Mouse (Mus musculus): ENCODE measurements around the gene Psma4. TPM values are rescaled to one million over a fixed set of nuclear protein-coding genes. Genes with fewer than 3 reads are reported as not detected.
"Not testable (repeated sequence)": the region's sequence is repeated elsewhere in the genome, so short reads cannot be mapped to it uniquely, and the experiment has no call there.

The Psma4 gene
- total and polyA plus RNA-seq, 2 experiments: 88.1 to 211 TPM

DNA sequence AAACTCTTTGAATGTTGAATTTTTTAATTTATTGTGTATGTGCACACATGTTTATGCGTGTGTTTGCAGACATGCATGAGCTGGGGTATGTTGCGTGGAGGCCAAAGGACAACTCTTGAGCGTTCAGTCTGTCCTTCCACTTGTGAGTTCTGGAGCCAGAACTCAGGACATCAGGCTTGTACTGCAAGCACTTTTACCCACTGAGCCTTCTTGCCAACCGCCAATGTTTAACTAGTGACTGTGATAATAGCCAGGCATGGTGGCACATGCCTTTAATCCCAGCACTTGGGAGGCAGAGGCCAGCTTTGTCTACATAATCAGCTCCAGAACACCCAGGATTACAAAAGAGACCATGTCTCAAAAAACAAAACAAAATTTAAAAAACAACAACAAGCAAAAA is 8.5 kb upstream of the Psma4 start:
- no peak overlapping the region for H3K4me3 ChIP-seq (ENCODE audit: insufficient read depth, low read depth, low read length)
- no peak overlapping the region for H3K9ac ChIP-seq (ENCODE audit: low read depth, low read length)
- peak; percentile 97 for DNase-seq (ENCODE audit: extremely low read depth, low read depth, low spot score)
- peaks cover 3% of the 10 kb centered on the region for H3K4me1 ChIP-seq (ENCODE audit: control insufficient read depth, insufficient read depth, low read length)
- no peaks in the 10 kb centered on the region for H3K27me3 ChIP-seq (ENCODE audit: control insufficient read depth, insufficient read depth, low read length)
- 0 out of 2 replicates have a peak, but pooled peaks cover 4% of the 10 kb centered on the region for H3K79me2 ChIP-seq (ENCODE audit: control insufficient read depth, insufficient read depth, low read length)
- TF ChIP-seq POLR2A (IDR thresholded peaks at IDR 0.05; ENCODE audit: extremely low read depth, insufficient read depth, low read length) (no peak), CTCF (IDR thresholded peaks at IDR 0.05; ENCODE audit: low read depth, low read length) (no peak)
- 34% methylated on average over 4 of the region's 4 CpGs for WGBS
- peaks cover 30% of the 10 kb centered on the region for H3K36me3 ChIP-seq (ENCODE audit: control insufficient read depth, insufficient read depth, low read length)
- H3K27ac ChIP-seq (replicated peaks; ENCODE audit: insufficient read depth, low read depth, low read length): peak overlapping the region; percentile 19; the same call in 1 of the 2 replicates

DNA sequence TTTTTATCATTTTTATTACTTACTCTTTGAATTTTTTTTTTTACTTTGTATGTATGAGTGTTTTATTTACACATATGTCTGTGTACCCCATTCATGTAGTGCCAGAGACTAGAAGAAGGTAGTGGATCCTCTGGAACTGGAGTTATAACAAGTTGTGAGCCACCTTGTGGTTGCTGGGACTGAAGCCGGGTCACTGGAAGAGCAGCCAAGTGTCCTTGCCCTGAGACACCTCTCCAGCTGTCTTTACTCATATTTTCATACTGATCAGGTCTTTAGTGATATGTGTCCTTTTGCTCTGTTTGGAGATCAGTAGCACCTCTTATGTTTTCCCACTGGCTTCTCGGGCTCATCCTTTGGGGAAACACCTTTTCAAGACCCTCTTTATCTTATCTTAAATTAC is 6.1 kb upstream of the Psma4 start:
- Histone ChIP-seq H3K27ac (replicated peaks; ENCODE audit: insufficient read depth, low read depth, low read length) (no peak overlapping the region), H3K9ac (ENCODE audit: low read depth, low read length) (no peak overlapping the region), H3K36me3 (ENCODE audit: control insufficient read depth, insufficient read depth, low read length) (peaks cover 26% of the 10 kb centered on the region), H3K79me2 (ENCODE audit: control insufficient read depth, insufficient read depth, low read length) (no peaks in the 10 kb centered on the region), H3K4me3 (ENCODE audit: insufficient read depth, low read depth, low read length) (no peak overlapping the region), H3K4me1 (ENCODE audit: control insufficient read depth, insufficient read depth, low read length) (peaks cover 6% of the 10 kb centered on the region), H3K27me3 (ENCODE audit: control insufficient read depth, insufficient read depth, low read length) (no peaks in the 10 kb centered on the region)
- DNase-seq (ENCODE audit: extremely low read depth, low read depth, low spot score): peak; percentile 76
- TF ChIP-seq CTCF (IDR thresholded peaks at IDR 0.05; ENCODE audit: low read depth, low read length) (peak; percentile 51), POLR2A (IDR thresholded peaks at IDR 0.05; ENCODE audit: extremely low read depth, insufficient read depth, low read length) (no peak)
- 50% methylated on average over 2 of the region's 2 CpGs for WGBS

DNA sequence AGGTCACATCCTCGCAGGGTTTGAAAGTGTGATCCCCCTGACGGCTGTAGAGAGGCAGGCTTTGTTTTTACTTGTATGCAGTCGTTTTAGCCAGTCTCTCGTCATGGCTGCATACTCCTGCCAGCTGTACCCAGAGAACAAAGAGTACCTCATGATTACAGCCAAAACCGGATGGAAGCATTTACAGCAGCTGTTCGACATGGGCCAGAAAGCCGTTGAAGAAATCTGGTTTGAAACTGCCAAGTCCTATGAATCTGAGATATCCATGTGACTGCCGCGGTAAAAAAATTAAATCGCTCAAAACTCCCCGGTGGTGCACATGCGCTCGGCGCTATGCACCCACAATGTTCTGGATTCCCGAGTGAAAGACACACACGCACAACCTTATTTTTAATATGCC is 4.3 kb upstream of the Psma4 start:
- Histone ChIP-seq H3K9ac (ENCODE audit: low read depth, low read length) (no peak overlapping the region), H3K4me3 (ENCODE audit: insufficient read depth, low read depth, low read length) (no peak overlapping the region), H3K36me3 (ENCODE audit: control insufficient read depth, insufficient read depth, low read length) (peaks cover 25% of the 10 kb centered on the region), H3K4me1 (ENCODE audit: control insufficient read depth, insufficient read depth, low read length) (peaks cover 9% of the 10 kb centered on the region), H3K27ac (replicated peaks; ENCODE audit: insufficient read depth, low read depth, low read length) (no peak overlapping the region), H3K79me2 (ENCODE audit: control insufficient read depth, insufficient read depth, low read length) (peaks cover 3% of the 10 kb centered on the region; the same call in 1 of the 2 replicates), H3K27me3 (ENCODE audit: control insufficient read depth, insufficient read depth, low read length) (no peaks in the 10 kb centered on the region)
- TF ChIP-seq POLR2A (IDR thresholded peaks at IDR 0.05; ENCODE audit: extremely low read depth, insufficient read depth, low read length): no peak
- no peak for TF ChIP-seq CTCF (IDR thresholded peaks at IDR 0.05; ENCODE audit: low read depth, low read length)
- DNase-seq (ENCODE audit: extremely low read depth, low read depth, low spot score): no peak
- WGBS: 87% methylated on average over 16 of the region's 16 CpGs

DNA sequence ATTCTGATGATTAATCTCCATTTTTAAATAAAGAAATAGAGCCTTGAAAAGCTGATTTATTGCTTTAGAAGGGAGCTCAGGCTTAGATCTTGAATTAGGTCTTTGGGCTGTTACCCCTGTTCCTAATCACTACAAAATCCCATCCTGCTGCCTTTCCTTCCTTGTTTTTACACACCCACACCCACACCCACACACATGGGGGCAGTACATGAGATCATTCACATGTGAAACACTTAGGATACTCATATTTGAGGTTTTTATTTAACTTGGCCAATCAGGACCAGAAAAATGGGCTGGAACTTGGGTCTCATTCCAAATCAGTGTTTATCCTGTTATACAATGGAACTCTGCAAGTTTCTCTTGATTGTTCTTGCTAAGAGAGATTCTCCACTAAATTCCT is 1.1 kb upstream of the Psma4 start:
- Histone ChIP-seq H3K36me3 (ENCODE audit: control insufficient read depth, insufficient read depth, low read length) (peaks cover 47% of the 10 kb centered on the region), H3K79me2 (ENCODE audit: control insufficient read depth, insufficient read depth, low read length) (peaks cover 5% of the 10 kb centered on the region; the same call in 1 of the 2 replicates), H3K27ac (replicated peaks; ENCODE audit: insufficient read depth, low read depth, low read length) (no peak overlapping the region; the same call in 1 of the 2 replicates), H3K4me3 (ENCODE audit: insufficient read depth, low read depth, low read length) (no peak overlapping the region), H3K9ac (ENCODE audit: low read depth, low read length) (no peak overlapping the region), H3K27me3 (ENCODE audit: control insufficient read depth, insufficient read depth, low read length) (no peaks in the 10 kb centered on the region), H3K4me1 (ENCODE audit: control insufficient read depth, insufficient read depth, low read length) (peaks cover 16% of the 10 kb centered on the region)
- TF ChIP-seq CTCF (IDR thresholded peaks at IDR 0.05; ENCODE audit: low read depth, low read length): no peak
- TF ChIP-seq POLR2A (IDR thresholded peaks at IDR 0.05; ENCODE audit: extremely low read depth, insufficient read depth, low read length): no peak
- peak; percentile 83 for DNase-seq (ENCODE audit: extremely low read depth, low read depth, low spot score)

DNA sequence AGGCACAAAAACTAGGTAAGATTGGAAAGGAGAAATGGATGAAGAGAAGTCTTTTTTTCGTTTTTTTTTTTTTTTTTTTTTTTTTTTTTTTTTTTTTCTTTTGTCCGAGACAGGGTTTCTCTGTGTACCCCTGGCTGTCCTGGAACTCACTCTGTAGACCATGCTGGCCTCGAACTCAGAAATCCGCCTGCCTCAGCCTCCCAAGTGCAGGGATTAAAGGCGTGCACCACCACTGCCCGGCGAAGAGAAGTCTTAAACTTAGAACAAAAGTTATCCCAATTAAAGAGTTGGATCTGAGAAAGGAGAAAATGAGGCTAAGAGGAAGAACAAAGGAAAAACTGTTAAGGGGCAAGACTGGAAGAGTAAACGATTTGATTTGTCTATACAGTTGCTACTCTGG is 428 bp upstream of the Psma4 start:
- not testable (repeated sequence) for H3K27me3 ChIP-seq (ENCODE audit: control insufficient read depth, insufficient read depth, low read length); H3K79me2 ChIP-seq (ENCODE audit: control insufficient read depth, insufficient read depth, low read length); DNase-seq (ENCODE audit: extremely low read depth, low read depth, low spot score)
- Histone ChIP-seq H3K36me3 (ENCODE audit: control insufficient read depth, insufficient read depth, low read length) (peaks cover 50% of the 10 kb centered on the region), H3K4me3 (ENCODE audit: insufficient read depth, low read depth, low read length) (peak overlapping the region; percentile 92), H3K27ac (replicated peaks; ENCODE audit: insufficient read depth, low read depth, low read length) (peak overlapping the region; percentile 63), H3K9ac (ENCODE audit: low read depth, low read length) (peak overlapping the region; percentile 38; the same call in 1 of the 2 replicates), H3K4me1 (ENCODE audit: control insufficient read depth, insufficient read depth, low read length) (peaks cover 16% of the 10 kb centered on the region)
- 16% methylated on average over 8 of the region's 8 CpGs for WGBS

DNA sequence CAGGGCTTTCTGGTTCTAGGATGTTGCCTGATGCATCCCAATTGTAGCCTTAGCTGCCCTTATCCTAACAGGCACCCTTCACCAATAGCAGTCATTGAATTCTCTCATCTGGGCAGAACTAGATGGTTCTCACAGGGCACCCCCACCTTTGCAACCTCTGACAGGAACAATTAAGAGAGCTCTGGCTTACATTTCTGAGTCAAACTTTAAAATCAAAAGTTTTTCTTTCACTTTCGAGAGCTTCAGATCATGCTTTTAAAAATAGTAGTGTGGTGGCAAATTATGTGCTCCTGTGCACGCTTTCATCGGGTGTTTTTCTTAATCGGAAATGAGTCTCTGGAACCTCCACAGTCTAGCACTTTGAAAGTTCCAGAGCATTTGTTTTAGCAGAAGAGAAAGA is 10.5 kb downstream of the Psma4 start:
- no peak overlapping the region for H3K4me3 ChIP-seq (ENCODE audit: insufficient read depth, low read depth, low read length)
- H3K27me3 ChIP-seq (ENCODE audit: control insufficient read depth, insufficient read depth, low read length): no peaks in the 10 kb centered on the region
- TF ChIP-seq CTCF (IDR thresholded peaks at IDR 0.05; ENCODE audit: low read depth, low read length): no peak
- no peak for TF ChIP-seq POLR2A (IDR thresholded peaks at IDR 0.05; ENCODE audit: extremely low read depth, insufficient read depth, low read length)
- no peak for DNase-seq (ENCODE audit: extremely low read depth, low read depth, low spot score)
- H3K79me2 ChIP-seq (ENCODE audit: control insufficient read depth, insufficient read depth, low read length): no peaks in the 10 kb centered on the region
- H3K4me1 ChIP-seq (ENCODE audit: control insufficient read depth, insufficient read depth, low read length): peaks cover 9% of the 10 kb centered on the region; the same call in 1 of the 2 replicates
- WGBS: 85% methylated on average over 4 of the region's 4 CpGs
- H3K27ac ChIP-seq (replicated peaks; ENCODE audit: insufficient read depth, low read depth, low read length): no peak overlapping the region; the same call in 1 of the 2 replicates
- no peak overlapping the region for H3K9ac ChIP-seq (ENCODE audit: low read depth, low read length)
- peaks cover 26% of the 10 kb centered on the region for H3K36me3 ChIP-seq (ENCODE audit: control insufficient read depth, insufficient read depth, low read length)
